Mouse (Mus musculus) frontal cortex, postnatal 25 days (tissue): ENCODE data around the gene Ptges2.

Experiments
- DNase-seq, 2 experiments: peaks; one replicate each; pipeline ENCODE4 v3.0.0; 2022; ENCODE audit warnings: low spot score in 2 of 2

Ptges2 gene

DNA sequence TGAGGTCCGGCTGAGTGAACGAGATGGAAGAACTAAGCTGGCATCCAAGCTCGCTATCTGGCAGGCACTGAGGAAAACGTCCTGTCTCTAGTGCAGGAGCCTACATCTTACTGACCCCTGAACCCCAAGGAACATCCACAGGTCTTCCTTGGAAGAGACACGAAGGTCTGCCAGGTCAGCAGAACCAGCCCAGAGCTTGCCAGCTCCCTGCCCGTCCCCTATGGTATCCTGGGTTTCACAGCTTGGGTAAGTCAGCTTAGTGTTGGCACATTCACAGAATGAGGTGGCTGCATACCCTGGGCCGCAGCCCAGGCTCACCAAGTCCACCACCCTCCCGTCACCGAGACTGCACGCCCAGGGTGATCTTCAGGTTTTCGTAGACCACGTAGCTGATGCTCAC lies 20.1 kb downstream of the Ptges2 start:
- DNase-seq, result no peak

DNA sequence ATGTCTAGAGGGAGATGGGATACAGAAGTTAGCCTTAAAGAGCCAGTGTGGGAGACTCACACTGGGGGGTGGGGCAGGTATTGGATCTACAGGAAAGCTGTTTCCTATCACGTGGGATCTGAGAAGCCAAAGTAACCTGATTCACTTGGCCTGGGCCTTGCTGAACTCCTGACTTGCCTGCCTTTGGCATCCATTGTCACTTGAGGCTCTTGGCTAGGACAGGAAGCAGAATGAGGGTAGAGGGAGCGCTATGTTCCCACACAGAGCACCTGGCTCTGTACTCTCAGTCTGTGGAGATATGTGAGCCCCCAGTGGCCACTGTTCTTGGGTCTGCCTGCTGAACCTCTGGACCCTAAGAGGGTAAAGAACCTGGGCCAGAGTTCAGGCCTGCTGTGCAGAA lies 20.9 kb downstream of the Ptges2 start:
- no peak for DNase-seq

DNA sequence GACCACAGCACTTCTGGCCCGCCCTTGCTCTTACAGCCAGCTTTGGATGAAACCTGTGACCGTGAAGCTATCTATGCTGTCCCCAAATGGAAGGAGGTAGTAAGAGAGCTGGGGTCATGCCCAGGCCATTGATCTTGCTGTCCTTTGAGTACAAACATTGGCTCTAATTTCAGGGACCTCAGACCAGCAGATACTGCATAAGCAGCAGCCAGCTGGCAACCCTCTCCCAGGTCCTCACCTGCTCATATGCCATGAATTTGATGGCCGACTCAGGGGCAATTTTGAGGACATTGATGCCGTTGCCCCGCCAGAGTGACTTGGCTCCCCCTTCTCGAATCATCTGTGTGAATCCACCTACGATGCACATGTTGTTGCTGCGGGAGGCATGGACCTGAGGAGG lies 21.8 kb downstream of the Ptges2 start:
- DNase-seq, result no peak

DNA sequence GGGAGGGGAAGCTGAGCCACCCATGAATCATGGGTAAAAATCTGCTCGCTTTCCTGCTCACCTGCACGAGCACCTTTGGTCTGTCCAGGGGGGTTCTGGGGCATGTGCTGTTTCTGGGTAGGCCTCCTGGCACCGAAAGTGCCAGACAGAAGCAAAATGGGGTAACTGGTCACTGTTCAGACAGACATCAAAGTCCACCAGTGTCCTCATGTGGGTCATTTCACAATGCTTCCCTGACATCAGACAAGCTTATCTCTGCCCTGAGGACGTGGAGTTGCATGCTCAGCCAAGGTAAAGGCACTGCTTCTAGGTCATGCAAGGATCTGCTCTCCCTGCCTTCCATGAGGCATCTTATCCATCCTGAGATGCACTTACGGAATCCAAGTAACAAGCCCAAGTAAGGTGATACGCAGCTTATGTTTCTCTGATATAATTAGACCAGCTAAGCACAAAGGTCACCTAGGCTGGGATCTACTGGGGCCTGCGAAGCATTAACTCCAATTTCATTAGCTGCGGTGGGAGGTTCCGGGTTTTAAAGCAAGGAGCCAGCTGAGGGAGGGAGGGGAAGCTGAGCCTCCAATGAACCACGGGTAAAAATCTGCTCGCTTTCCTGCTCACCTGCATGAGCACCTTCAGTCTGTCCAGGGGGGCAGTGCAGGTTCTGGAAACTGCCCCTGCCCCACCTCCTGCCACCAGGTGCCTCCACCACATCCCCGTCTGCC lies 22.9 kb downstream of the Ptges2 start:
- no peak for DNase-seq

DNA sequence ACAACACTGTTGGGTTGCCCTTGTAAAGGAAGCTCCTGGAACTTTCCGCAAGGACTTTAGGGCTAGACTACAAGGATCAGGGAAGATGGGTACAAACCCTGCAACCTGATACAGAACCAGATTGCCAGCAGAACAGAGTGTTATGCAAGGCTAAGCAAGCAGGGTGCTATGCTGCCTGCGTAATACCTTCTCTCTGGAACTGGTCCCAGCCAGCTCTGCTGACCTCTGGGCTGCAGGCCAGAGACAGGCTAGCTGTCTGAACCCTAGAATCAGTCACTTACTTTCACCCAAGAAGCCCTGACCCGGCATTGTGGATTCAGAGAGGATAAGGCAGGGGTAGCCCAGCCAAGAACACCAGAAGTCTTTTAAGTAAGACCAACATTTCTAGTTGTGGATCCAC lies 23.7 kb downstream of the Ptges2 start:
- no peak for DNase-seq

DNA sequence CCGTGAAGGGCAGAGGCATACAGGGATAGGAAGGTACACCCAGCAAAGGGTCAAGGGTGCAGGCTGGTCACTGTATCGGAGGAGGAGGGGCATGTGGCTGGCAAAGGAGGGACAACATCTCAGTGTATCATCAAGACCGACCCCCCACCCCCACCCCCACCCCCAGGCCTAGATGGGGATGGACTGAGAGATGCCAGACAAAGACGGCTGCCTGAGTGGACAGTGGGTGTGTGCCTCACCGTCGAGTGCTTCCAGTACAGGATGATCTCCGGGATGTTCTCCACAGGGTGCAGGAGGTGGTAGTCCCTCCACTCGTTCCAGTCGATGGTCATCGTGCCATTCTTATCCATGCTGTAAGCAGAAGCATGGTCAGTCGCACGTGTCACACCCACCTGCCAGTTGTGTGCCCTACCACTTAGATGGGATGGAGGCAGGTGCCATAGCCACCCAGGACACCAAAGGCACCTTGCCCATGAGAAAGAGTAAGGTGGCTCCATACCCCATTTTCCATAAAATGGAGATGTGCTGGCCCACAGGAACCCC lies 24.4 kb downstream of the Ptges2 start:
- no peak for DNase-seq

DNA sequence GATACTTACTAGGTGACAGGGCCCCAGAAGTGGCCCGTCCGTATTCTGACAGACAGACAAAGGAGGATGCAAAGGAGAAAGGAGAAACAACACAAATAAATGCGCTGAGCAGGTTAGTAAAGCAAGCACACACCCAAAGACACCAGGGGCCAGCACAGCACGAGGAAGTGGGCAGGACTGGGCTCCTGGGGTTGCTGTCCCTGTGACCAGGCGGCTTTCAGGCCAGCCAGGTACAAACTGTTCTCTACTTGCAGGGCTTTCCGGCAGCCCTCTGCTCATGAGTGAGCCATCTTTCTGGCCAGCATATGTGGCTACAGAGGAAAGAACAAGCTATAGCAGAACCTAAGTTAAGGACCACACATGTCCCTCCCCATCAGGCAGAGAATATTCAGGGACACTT lies 25.0 kb downstream of the Ptges2 start:
- no peak for DNase-seq

DNA sequence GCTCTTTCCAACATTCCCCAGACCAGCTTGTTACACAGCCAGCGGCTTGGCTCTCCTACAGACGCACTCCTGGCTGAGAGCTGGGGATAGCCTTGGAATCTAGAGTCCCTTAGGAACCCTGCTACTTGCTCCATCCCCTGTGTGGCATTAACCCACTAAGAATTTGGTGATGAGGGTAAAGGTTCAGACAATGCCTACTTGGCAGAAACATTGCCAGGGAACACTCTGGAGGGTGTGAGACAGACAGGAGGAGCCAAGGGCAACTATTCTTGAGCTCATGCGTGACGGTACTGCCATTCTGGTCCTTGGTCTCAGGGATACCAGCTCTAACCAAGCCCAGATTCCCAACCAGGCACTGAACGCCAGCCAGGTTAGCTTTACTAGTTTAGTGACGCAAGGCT lies 26.2 kb downstream of the Ptges2 start:
- no peak for DNase-seq

DNA sequence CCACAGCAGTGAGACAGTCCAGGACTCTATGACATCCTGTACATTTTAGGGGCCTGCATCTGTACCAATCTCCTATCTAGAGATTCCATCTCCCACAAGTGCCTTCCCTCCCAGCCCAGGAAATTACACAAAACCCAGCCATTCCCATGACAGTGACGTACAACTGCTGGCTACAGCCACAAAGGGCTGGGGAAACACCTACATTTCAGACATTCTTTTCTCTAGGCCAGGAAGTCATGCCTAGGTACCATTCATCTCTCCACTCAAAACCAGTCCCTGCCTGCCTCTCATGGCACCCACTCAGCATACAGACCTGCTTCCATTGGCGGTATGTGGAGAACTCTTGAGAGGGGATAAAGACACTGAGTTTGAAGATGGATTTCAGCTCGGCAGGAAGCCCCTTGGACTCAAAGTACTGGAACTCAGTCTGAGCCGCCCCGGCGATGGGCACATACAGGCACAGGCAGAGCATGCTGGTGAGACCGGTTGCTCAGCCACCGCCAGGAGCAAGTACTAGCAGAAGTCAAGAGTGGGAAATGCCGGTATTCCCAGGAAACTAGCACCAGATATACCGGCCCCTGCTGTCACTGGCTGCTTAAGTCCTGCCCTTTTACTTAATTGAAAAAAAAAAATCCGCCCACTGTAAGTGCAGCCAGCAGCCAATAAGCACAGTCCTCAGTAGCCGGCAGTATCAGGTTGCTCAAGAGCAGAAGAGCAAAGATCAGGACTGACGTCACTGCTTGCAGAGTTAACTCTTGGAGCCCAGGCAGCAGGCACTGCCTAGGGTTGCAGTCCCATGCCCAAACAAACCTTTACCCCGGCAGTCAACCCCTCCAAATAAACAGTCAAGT lies 28.0 kb downstream of the Ptges2 start:
- no peak for DNase-seq

DNA sequence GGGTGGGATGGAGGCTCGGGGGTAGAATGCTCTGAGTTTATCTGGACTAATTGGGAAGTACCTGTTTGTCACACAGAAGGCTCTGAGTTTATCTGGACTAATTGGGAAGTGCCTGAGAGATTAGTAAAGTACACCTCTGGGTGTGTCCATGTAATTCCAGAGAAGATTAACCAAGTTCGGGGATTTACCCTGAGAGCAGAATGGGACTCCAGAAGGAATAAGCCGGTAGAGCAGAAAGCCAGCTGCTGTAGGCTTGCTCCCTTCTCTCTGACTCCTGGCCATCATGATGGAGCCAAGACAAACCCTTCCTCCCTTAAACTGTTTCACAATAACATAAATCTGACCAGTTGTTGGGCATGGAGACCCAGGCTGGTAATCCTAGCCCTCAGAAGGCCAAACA lies 29.1 kb downstream of the Ptges2 start:
- no peak for DNase-seq

DNA sequence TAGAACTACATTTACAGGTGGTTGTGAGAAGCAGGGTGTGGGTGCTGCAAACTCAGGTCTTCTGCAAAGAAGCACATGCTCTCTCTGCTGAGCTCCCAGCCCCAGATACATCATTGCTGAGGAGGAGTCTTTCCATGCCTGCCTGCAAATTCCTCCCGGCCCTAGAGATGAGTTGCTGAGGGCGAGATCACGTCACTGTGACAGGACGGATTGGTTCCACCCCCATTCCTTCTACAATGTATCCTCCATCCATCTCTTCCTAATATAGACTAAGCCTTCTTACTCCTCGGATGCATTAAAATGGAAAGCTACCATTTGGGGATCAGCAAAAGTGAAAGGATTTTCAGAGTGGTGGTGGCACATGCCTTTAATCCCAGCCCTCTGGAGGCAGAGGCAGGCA lies 29.9 kb downstream of the Ptges2 start:
- peak in 1 of 2 experiments; percentile 39 for DNase-seq

DNA sequence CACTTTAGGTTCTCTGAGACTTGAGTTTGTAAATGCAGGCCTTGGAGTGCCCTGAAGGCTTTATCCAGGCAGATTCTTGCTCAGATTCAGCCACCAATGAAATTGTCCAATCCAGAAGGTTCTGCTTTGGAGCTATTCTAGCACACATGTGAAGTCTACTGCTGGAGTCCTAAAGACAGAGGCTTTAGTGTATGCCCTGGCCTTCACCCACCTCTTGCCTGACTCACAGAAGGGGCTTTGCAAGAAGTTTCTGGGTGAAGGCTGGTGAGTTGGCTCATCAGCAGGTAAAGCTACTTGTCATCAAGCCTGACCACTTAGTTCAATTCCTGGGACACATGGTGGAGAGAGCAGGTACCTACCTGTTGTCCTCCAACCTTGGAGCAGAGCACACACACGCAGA lies 30.4 kb downstream of the Ptges2 start:
- no peak for DNase-seq

DNA sequence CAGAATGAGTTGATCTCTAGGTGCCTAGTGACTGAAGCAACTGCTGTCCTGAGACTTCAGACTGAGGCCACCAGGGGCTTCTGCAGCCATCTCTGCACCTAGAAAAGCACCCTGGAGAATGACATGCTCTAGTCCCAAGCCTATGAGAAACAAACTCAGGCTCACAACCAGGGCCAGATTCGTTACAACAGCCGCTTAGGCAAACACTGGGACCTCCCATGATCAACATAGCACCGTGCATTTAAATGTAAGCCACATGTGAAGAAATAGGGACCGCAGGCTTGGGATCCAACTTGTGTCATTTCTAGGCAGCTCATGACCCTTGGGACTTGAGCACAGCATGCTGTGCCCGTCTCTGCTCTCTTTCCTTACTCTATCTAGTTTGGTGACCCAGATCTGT lies 32.0 kb downstream of the Ptges2 start:
- no peak for DNase-seq

DNA sequence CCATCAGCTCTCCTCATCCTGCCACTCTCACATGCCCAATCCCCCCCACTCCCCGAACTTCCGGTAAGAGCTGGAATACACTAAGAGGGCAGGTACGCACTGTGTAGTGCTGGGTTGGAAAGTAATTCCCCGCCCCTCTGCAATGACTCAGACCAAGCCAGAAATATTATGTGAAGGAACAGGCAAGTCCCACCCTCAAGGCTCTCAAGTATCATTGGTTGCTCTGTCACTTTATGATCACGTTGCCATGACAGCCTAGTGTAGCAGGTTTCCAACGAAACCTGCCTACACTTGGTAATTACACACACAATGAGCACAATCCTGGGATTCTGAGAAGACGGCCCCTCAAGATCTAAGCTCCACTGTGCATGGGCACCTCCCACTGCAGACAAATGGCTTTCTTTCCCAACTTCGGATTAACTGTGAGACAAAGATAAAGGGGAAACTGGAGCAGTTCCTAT lies 32.6 kb downstream of the Ptges2 start:
- peak in 1 of 2 experiments; percentile 44 for DNase-seq

DNA sequence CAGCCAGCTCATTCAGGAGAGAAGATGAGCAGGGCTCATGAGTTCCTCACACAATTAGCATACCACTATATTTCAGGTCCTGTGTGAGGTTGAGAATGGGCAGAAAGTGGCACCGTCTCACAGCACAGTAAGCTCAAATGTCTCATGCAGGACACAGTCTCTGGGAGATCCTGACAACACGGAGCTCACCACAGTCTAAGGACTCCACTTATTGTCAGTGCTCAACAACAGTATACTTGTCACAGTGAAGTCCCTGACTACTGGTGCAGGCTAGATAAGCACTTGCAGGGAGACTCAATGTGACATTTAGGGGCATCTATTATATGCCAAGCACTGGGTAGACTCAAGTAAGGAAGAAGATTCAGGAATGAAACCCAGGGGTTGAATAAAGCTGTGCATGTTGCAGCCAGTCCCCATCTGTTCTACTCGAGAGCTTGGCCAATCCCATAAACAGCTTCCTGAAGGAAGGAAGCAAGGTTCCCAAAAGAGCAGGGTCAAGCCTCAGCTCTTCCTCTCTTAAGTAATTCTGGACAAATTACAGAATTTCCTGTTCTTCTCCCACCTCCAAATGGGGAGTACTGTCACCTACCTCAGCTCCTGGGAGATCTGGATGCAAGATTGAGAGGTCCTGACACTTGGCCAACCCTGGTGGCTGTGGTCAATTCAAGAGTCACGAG lies 33.7 kb downstream of the Ptges2 start:
- no peak for DNase-seq

DNA sequence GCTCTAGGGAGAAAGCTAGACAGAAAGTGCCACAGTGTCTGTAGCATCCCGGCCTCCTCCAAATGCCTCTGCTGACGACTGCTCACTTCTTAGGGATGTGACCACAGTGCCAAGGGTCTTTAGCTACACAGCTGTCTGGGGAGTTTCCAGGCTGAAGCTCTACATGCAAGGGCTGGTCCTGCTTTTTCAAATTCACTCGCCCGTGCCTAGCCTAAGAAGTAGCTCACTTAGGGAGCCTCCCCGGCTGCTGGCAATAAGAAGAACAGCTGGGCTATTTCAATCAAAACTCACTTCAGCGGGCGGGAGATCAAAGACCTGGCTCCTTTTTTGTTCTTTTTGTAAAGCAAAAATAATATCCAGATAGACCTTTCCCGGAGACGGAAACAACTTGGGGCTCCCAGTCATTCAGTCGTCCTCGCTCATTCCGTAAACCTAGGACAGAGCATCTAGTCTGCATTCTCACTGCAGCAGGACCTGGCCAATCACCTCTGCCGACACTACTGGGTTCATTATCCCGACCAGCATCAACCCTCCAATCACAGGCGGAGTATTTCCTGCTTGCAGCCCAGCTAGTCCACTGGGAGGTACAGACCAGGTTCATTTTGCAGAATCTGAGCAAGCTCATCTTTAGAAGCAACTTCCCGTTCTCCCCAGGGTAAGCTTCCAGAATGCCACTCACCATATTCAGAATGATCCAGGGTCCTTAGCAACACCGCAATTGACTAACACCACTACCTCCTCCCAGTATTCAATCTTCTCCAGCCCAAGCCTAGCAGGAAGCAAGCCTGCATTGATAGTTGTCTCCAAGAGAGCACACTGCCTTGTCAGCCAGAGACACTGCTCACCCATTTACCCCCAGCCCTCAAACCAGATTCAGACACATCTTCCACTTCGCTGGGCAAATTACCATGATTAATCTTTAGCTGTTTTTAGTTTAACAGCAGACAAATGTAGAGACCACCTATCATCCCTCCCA lies 35.3 kb downstream of the Ptges2 start:
- peak; percentile 54 to 79 for DNase-seq

DNA sequence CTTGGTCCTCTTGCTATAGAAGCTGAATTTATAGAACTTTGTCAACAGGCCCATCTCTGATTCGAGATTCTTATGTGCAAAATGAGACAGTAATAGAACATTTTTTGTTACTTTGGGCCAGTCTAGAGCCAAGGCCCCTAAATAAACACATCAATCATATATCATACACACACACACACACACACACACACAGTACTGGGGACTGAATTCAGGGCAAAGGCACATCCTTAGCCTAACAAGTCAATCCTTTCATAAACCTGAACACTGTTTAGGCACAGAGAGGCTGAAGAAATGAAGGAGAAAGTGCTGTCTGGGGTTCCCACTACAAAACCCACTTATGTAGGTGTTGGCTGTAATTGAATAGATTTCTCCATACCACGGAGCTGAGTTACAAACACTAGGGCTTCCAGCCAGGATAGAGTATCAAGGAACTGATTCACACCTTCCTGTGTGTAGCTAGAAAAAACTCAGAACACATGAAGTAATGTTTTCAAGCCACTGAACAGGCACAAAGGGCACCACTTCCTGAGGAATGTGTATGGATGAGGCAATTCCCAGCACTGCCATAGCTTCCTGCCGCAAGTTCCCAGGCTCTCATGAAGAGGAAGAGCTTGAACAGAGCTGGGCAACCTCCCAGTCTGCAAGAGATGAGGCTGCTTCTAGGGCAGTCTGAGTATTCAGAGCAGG lies 41.1 kb downstream of the Ptges2 start:
- DNase-seq, result no peak

DNA sequence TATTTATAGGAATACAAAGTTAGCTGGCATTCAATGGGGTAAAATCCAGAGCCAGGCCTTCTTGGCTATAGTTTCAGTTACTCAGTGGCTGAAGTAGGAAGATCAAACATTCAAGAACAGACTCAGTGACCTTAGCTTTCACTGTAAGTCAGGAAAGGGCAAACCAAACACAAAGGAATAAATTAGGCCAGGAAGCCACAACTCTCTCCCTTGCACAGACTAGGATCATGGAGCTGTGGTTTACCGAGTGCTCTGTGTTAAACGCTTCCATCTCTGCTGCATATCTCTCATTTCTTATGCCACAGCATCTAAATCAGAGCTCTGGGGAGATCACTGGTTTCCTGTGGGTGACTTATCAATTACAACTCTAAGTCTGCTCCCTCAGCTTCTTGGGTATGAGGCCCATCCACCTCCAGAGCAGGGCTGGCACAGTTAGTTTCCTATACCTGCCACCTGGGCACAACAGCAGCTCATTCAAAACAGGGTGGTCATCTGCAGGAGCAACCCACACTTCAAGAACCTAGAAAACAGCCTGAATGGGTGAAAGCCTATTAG lies 42.0 kb downstream of the Ptges2 start:
- no peak for DNase-seq

DNA sequence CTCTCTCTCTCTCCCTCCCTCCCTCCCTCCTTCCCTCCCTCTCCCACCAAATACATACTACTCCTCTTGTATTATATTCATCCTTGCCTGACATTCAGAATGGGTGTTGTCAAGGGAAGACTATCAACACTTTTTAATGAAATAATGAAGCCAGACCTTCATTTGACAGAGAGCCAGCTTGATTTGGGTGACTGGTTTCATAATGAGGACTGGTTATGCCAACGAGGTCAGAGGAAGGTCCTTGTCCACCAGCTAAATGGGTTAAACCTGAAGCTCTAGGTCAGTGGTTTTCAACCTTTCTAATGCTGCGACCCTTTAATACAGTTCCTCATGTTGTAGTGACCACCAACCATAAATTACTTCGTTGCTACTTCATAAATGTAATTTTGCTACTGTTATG lies 43.0 kb downstream of the Ptges2 start:
- no peak for DNase-seq

DNA sequence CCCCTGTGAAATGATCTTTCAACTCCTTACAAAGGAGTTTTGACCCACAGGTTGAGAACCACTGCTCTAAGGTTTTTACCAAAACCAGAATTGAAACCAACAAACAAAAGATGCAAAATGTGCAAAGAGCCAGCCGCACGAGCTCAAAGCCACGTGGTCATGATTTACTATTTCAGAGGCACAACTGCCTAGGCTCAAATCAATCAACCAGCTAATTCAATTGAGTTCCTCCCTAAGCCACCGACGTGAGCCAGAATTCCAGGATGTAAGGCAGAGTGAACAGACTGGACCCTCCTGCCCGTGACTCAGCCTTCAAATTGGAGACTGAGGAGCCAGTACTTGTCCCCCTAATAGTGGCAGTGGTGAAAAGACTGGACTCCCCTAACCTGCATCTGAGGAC lies 43.5 kb downstream of the Ptges2 start:
- no peak for DNase-seq
